Mouse (Mus musculus): ENCODE data around the gene Mex3a.

GRCm38 (mm10) chr3:88530082-88530864 is 1.9 kb upstream of the Mex3a start:
- TF ChIP-seq CTCF (IDR thresholded peaks at IDR 0.05; ENCODE audit: extremely low read depth, insufficient read depth, insufficient read length, insufficient replicate concordance) (no peak), POLR2A (IDR thresholded peaks at IDR 0.05; ENCODE audit: low read depth, low read length) (no peak)
